Mouse (Mus musculus) embryonic facial prominence, embryonic 11.5 days (tissue): ENCODE data around the gene Metap1d. TPM values are rescaled to one million over a fixed set of nuclear protein-coding genes. Genes with fewer than 3 reads are reported as not detected.
A peak's percentile ranks its signal among the peaks of the same experiment; 100 is the strongest.

Source experiments
- ATAC-seq: fragments of 200-750 bp; cut with Nextera tagmentation; replicated peaks from 2 replicates; pipeline ENCODE4 v1.8.0; 2017; ENCODE audit warnings: low read depth; ENCODE audit not compliant: insufficient number of reproducible peaks, low FRiP score, low TSS enrichment
- DNase-seq: peaks from one replicate; pipeline ENCODE4 v3.0.0-alpha.2; 2015; ENCODE audit warnings: low spot score
- H3K27ac ChIP-seq: fragments of 300-500 bp; sonication (generic); replicated peaks from 2 replicates; pipeline ENCODE4 v1.5.1; 2014; ENCODE audit warnings: mild to moderate bottlenecking, low read depth, low read length, control low read depth
- H3K27me3 ChIP-seq: fragments of 300-500 bp; sonication (generic); 2 replicates; pipeline ENCODE4 v1.6.1; 2014; ENCODE audit warnings: mild to moderate bottlenecking, low read length, moderate library complexity, mixed read lengths; ENCODE audit not compliant: control insufficient read depth, insufficient read depth
- H3K36me3 ChIP-seq: fragments of 300-500 bp; sonication (generic); replicated peaks from 2 replicates; pipeline ENCODE4 v1.6.1; 2014; ENCODE audit warnings: low read depth, mild to moderate bottlenecking, low read length, moderate library complexity, mixed read lengths; ENCODE audit not compliant: control insufficient read depth, insufficient read depth
- H3K4me1 ChIP-seq: fragments of 300-500 bp; sonication (generic); 2 replicates; pipeline ENCODE4 v1.6.1; 2014; ENCODE audit warnings: low read length, mixed read lengths; ENCODE audit not compliant: control insufficient read depth, insufficient read depth
- H3K4me2 ChIP-seq: fragments of 300-500 bp; sonication (generic); 2 replicates; pipeline ENCODE4 v1.6.1; 2014; ENCODE audit warnings: low read depth, mild to moderate bottlenecking, control low read depth, low read length, moderate library complexity
- H3K4me3 ChIP-seq: fragments of 300-500 bp; sonication (generic); 2 replicates; pipeline ENCODE4 v1.5.1; 2014; ENCODE audit warnings: low read depth, low read length, control low read depth
- H3K9ac ChIP-seq: fragments of 300-500 bp; sonication (generic); replicated peaks from 2 replicates; pipeline ENCODE4 v1.6.1; 2014; ENCODE audit warnings: mild to moderate bottlenecking, control low read depth, low read length
- H3K9me3 ChIP-seq: fragments of 300-500 bp; sonication (generic); replicated peaks from 2 replicates; pipeline ENCODE4 v1.6.1; 2016; ENCODE audit warnings: mild to moderate bottlenecking, low read length, inconsistent platforms, mixed read lengths; ENCODE audit not compliant: control insufficient read depth
- WGBS: fragments of 180-500 bp; shearing (Covaris S2); extraction: QIAGEN DNeasy Blood & Tissue Kit; methylation state at CpG from one replicate; pipeline ENCODE4 v1.1.7; 2014; 5-methylcytosine and 5-hydroxymethylcytosine counted together
- polyA plus RNA-seq: library from polyadenylated mRNA; unstranded; fragments of >200 nt; fragmentation: Nextera tagmentation; extraction: Ambion mirVana; gene quantifications from 2 replicates; pipeline ENCODE4 v1.2.1, GENCODE M21; 2014

The Metap1d gene
- polyA plus RNA-seq, 1 experiment from 2014 or later, result 37.9 TPM

DNA sequence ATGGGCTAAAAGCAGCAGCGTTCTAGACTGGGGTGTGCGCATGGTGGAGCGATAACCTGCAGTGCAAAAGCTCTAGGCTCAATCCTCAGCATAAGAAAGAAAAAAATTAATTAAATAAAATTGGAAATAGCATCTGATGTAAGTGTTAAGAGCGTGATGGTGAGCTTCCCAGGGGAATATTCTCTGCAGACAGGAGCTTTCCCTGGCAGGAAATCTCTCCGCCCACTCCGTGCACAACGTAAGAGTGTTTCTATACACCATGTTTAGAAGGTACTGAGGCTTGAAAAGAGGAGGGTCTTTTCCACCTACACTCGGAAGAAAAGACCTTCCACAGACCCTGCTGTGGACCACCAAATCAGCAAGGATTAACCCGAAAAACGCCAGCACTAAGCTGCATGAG lies 41.4 kb downstream of the Metap1d start:
- Histone ChIP-seq H3K27ac (no peak overlapping the region), H3K4me2 (no peak overlapping the region), H3K9ac (no peak overlapping the region), H3K4me1 (no peaks in the 10 kb centered on the region), H3K36me3 (no peaks in the 10 kb centered on the region), H3K27me3 (no peaks in the 10 kb centered on the region), H3K9me3 (no peaks in the 10 kb centered on the region), H3K4me3 (no peak overlapping the region)
- ATAC-seq, result no peak
- no peak for DNase-seq
- 63% methylated on average over 10 of the region's 10 CpGs for WGBS

DNA sequence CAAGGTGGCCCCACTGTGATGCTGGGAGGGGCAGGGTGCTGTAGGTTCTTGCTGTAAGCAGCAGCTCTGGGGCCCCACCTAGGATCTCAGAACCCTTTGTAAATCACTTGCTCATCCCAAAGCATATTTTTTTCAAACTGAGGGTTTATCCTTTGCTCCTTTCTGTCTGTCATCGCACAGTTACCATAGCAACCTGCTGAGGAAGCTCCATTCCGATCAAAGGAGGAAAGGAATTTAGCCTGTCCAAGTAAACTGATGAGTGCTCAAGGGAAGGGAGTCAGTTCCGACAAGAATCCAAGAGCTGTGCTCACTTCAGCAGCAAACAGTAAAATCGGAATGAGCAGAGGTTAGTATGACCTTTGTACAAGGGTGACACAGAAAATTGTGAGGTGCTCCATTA lies 41.9 kb downstream of the Metap1d start:
- Histone ChIP-seq H3K4me2 (no peak overlapping the region), H3K9ac (no peak overlapping the region), H3K36me3 (no peaks in the 10 kb centered on the region), H3K4me1 (no peaks in the 10 kb centered on the region), H3K27me3 (no peaks in the 10 kb centered on the region), H3K4me3 (no peak overlapping the region), H3K27ac (no peak overlapping the region), H3K9me3 (no peaks in the 10 kb centered on the region)
- DNase-seq (peak; percentile 47), ATAC-seq (no peak)
- 12% methylated on average over 4 of the region's 4 CpGs for WGBS

DNA sequence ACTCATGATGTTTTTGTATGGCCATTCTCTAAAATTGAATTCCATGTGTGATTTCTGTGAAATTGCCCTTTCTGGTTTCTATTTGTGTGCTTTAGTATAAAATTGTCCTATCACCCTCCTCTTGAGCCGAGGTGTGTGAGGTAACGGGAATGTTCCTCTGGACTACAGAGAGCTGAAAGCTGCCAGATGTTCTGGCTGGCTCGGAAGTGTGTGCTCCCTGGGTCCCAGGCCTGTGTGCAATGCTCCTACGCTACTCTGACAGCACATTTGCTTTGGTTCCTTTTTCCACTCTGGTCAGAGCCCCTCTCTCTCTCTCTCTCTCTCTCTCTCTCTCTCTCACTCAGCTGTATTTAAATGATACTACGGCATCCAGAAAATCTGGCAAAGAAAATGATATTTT lies 44.1 kb downstream of the Metap1d start:
- 22% methylated on average over 5 of the region's 5 CpGs for WGBS
- Histone ChIP-seq H3K4me2 (no peak overlapping the region), H3K27ac (no peak overlapping the region), H3K9ac (no peak overlapping the region), H3K9me3 (no peaks in the 10 kb centered on the region), H3K36me3 (no peaks in the 10 kb centered on the region), H3K4me1 (no peaks in the 10 kb centered on the region), H3K4me3 (no peak overlapping the region), H3K27me3 (no peaks in the 10 kb centered on the region)
- no peak for ATAC-seq
- DNase-seq, result peak; percentile 63

- DNase-seq (peak; percentile 64), ATAC-seq (0 out of 2 replicates have a peak, but pooled peaks have one; percentile 29)
- Histone ChIP-seq H3K27ac (0 out of 2 replicates have a peak overlapping the region, but pooled peaks have one; percentile 3), H3K9ac (no peak overlapping the region), H3K36me3 (no peaks in the 10 kb centered on the region), H3K9me3 (no peaks in the 10 kb centered on the region), H3K4me3 (no peak overlapping the region), H3K4me2 (no peak overlapping the region), H3K4me1 (no peaks in the 10 kb centered on the region), H3K27me3 (no peaks in the 10 kb centered on the region)
- WGBS, result 37% methylated on average over 16 of the region's 16 CpGs
Measured at GRCm38 (mm10) chr2:71499276-71500230, 46.5 kb downstream of the Metap1d start.

GRCm38 (mm10) chr2:71504852-71505251 lies 51.8 kb downstream of the Metap1d start:
- Histone ChIP-seq H3K36me3 (no peaks in the 10 kb centered on the region), H3K27ac (no peak overlapping the region), H3K4me3 (no peak overlapping the region), H3K27me3 (no peaks in the 10 kb centered on the region), H3K4me2 (no peak overlapping the region), H3K4me1 (no peaks in the 10 kb centered on the region), H3K9ac (no peak overlapping the region), H3K9me3 (no peaks in the 10 kb centered on the region)
- WGBS, result 79% methylated on average over 9 of the region's 9 CpGs
- ATAC-seq, result no peak
- DNase-seq, result no peak

DNA sequence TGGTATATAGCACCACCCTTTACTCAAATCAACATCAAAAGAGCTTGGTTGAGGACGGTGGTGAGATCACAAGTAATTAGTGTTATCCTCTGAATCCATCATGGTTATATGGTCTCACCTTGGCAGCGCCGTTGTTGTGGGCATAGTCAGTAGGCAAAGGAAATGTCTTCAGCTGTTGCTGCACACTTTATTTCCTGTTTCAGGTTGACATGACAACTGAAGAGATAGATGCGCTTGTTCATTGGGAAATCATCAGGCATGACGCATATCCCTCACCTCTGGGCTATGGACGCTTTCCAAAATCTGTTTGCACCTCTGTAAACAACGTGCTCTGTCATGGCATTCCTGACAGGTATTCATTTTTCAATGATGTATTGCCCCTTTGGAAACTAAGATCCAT lies 58.1 kb downstream of the Metap1d start:
- no peak for DNase-seq
- H3K27ac ChIP-seq, result no peak overlapping the region
- H3K9me3 ChIP-seq, result no peaks in the 10 kb centered on the region
- H3K36me3 ChIP-seq, result no peaks in the 10 kb centered on the region
- H3K4me2 ChIP-seq, result no peak overlapping the region
- no peaks in the 10 kb centered on the region for H3K27me3 ChIP-seq
- H3K4me3 ChIP-seq, result no peak overlapping the region
- WGBS, result 81% methylated on average over 7 of the region's 7 CpGs
- no peaks in the 10 kb centered on the region for H3K4me1 ChIP-seq
- ATAC-seq, result no peak
- H3K9ac ChIP-seq, result no peak overlapping the region

- DNase-seq (no peak), ATAC-seq (no peak)
- Histone ChIP-seq H3K36me3 (no peaks in the 10 kb centered on the region), H3K27ac (no peak overlapping the region), H3K9me3 (no peaks in the 10 kb centered on the region), H3K9ac (no peak overlapping the region), H3K27me3 (no peaks in the 10 kb centered on the region), H3K4me1 (no peaks in the 10 kb centered on the region), H3K4me3 (no peak overlapping the region), H3K4me2 (no peak overlapping the region)
- WGBS, result 59% methylated on average over 9 of the region's 9 CpGs
Measured at GRCm38 (mm10) chr2:71512326-71512725, 59.2 kb downstream of the Metap1d start.

DNA sequence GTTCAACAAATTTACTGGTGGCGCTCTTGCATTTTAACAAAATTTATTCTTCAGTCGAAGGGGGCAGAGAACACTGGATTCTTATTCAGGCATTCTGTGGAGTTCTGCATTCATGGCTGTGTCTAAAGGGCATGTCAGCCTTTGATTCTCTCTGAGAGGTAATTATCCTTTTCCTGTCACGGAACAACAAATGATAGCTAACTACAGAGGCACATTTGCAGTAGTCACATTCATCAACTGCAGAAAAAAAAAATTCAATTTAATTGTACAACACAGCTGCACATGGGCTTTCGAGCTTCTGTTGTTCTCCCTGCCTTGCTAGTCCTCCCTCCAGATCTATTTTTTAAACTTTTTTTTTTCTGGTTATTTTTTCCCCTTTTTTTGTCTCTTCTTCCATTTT lies 63.9 kb downstream of the Metap1d start:
- no peak overlapping the region for H3K4me2 ChIP-seq

More for the DNA sequence above, 63.9 kb downstream of the Metap1d start:
- Histone ChIP-seq H3K9me3 (no peaks in the 10 kb centered on the region), H3K27ac (0 out of 2 replicates have a peak overlapping the region, but pooled peaks have one; percentile 10), H3K36me3 (no peaks in the 10 kb centered on the region), H3K27me3 (no peaks in the 10 kb centered on the region), H3K9ac (no peak overlapping the region), H3K4me1 (no peaks in the 10 kb centered on the region), H3K4me3 (no peak overlapping the region)
- no peak for ATAC-seq
- DNase-seq, result peak; percentile 50
- 26% methylated on average over 4 of the region's 4 CpGs for WGBS
